Mouse (Mus musculus): Measurements from ENCODE around the gene Gdap2.

The Gdap2 gene

GRCm38 (mm10) chr3:100246286-100246825 is 84.2 kb downstream of the Gdap2 start:
- DNase-seq (ENCODE audit: low read depth, low spot score) = no peak
